Mouse (Mus musculus): Measurements from ENCODE around the gene 6030468B19Rik. TPM values are rescaled to one million over a fixed set of nuclear protein-coding genes. Genes with fewer than 3 reads are reported as not detected.
A peak's percentile ranks its signal among the peaks of the same experiment; 100 is the strongest.
"Not testable (repeated sequence)": the region's sequence is repeated elsewhere in the genome, so short reads cannot be mapped to it uniquely, and the experiment has no call there.

6030468B19Rik gene
- total RNA-seq, 2 experiments from 2014 or later, result not detected

- intact Hi-C loops (cut with DNase I), result no loop called here
- DNase-seq, result no peak
These were observed 19.4 kb upstream of the 6030468B19Rik start for GRCm38 (mm10) chr11:117778031-117778430.

- peak; percentile 40 to 55 for DNase-seq
- intact Hi-C loops (cut with DNase I), result no loop called here
These were observed 18.5 kb upstream of the 6030468B19Rik start for GRCm38 (mm10) chr11:117778851-117779433.

GRCm38 (mm10) chr11:117779434-117780198 is 17.8 kb upstream of the 6030468B19Rik start:
- intact Hi-C loops (cut with DNase I), result no loop called here
- DNase-seq, result peak; percentile 82 to 83

DNA sequence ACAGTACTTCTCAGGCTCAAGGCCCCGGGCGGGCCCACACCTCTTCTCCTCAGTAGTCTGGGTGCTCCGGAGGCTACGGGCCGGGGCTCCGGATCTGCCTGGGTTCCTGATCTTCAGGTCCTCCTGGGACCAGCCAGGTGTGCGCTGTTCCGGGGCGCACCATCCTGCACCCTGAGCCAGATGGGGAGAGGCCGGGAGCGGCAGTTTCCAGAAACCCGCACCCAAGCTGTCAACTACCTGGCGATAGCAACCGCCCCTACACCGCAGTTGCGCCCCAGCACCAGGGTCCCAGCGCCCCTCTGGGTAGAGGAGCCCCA is 17.3 kb upstream of the 6030468B19Rik start:
- DNase-seq, result no peak
- intact Hi-C loops (cut with DNase I), result no loop called here

- intact Hi-C loops (cut with DNase I), result no loop called here
- DNase-seq, result peak; percentile 89 to 91
These were observed 16.8 kb upstream of the 6030468B19Rik start for GRCm38 (mm10) chr11:117780582-117781111.

DNA sequence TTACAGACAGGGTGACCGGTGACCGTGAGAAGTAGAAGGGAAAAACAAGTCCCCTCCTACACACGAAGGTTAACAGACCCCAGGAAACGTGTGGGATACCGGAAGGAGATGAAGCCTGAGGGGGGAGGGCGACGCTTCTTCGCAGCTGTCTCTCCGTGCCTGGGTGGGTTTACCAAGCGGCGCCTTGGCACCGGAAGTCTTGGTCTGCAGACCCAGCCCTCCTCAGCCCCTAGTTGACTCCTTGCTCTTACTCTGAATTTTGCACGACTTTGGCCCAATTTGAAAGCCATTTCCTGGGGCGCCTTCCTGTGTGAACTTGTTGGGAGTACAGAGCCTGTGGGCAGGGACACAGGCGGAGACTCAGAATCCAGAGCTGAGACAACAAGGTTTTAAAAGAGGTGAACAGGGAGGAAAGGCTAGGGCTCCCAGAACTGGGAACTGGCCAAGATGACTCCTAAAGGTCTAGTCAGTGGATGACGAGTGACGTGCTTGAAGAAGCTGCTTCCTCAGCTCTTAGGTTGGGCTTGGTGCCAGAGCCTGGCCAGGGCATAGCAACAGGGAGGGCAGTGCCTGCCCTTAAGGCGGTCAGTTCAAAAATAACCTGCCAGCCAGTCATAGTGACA is 16.1 kb upstream of the 6030468B19Rik start:
- peak; percentile 79 to 81 for DNase-seq
- intact Hi-C loops (cut with DNase I), result no loop called here

DNA sequence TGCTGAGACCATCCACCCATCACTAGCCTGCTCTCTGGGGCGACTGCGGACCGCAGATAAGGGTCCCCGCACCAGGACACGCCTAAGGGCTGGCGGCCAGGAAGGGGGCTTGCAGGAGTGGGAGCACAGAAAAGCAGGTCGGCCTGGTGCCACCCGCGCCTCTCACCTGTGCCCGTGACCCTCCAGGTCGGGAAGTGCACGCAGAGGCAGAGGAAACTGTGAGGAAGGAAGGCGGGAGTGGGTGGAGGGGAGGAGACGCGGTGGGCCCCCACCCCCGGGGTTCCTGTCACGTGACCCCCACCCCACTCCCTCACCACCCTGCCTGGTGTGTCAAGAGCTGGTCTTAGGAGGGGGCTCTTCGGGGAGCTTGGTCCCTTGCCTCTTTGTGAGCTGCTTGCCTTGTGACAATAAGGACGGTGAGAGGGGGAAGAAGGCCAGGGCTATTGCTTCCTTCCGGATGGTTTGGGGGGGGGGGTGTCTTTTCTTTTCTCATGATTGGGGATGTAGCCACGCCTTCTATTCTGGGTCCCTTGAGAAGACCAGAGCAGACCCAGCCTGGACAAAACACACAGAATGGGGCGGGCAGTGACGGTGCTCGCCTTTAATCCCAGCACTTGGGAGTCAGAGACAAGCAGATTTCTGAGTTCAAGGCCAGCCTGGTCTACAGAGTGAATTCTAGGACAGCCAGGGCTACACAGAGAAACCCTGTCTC is 15.3 kb upstream of the 6030468B19Rik start, which contains the start of the genes Tmc8 and Tmc6:
TSS of gene Tmc8 (plus strand) at position 84 of the 712 bp plus-strand sequence.
TSS of gene Tmc6 (minus strand) at position 206 of the 712 bp plus-strand sequence.
- peak; percentile 67 to 69 for DNase-seq
- intact Hi-C loops (cut with DNase I), result no loop called here

DNA sequence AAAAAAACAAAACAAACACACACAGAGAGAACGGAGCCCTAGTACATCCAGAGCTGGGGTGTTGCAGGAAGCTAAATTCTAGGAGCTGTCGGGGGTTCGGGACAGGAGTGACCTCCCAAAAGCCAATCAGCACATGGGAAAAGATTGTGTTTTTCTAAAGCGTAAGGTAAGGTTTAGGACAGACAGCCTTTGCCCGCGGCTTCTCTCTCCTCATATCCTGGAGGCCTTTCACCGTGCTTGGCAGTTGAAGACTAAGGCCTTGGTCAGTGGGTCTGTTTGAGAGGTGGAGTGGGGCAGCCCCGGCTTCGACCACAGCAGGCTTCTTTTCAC is 14.8 kb upstream of the 6030468B19Rik start:
- intact Hi-C loops (cut with DNase I), result no loop called here

GRCm38 (mm10) chr11:117783089-117783488 is 14.4 kb upstream of the 6030468B19Rik start:
- intact Hi-C loops (cut with DNase I), result no loop called here
- DNase-seq, result peak; percentile 79 to 81

More for the DNA sequence above, 14.8 kb upstream of the 6030468B19Rik start:
- no peak for DNase-seq

DNA sequence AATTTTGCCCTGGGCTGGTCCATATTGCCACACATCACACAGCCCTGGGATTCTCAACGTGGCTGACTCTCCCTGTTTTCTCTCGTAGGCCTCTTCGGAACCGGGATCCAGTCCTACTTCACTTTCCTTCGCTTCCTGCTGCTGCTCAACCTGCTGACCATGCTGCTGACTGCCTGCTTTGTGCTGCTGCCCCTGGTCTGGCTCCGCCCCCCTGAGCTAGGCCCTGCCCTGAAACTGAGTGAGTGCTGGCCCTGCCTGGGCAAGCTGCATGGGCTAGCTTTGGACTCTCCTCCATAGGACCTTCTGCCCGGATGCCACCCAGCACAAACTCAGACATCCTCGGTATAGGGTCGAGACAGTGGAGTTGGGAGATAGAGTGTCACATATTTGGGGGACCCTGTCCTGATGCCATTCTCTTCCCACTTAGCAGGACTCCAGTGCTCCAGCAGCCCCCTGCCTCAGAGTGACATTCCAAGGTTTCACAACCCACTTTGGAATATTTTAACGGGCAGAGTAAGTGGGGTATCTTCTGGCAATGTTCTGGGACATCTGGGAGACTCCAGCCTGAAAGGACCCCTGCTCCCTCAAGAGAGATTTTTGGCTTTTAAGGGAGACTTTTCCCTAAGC is 13.7 kb upstream of the 6030468B19Rik start:
- DNase-seq, result peak; percentile 45 to 51

DNA sequence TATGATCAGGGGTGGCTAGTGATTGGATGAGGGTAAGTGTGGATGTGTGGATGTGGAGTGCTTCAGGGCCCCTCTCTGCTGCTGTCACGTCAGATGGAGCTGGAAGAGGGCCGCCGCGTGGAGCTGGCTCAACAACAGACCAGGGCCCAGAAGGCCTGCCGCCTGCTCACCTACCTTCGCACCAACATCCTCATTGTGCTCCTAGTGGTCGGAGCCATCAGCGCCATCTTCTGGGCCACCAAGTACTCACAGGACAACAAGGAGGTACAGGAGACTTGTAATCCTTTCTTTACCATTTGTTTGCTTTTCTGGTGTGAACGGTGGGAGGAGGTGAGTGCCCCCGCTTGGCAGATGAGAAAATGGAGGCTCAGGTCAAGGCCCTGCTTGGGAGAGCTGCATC is 11.2 kb upstream of the 6030468B19Rik start:
- peak; percentile 67 to 72 for DNase-seq
- intact Hi-C loops (cut with DNase I), result loop anchor here (2.0 kb wide), 2 partner anchors 77 to 401 kb away; no protein-coding TSS in a partner anchor

More for the DNA sequence above, 13.7 kb upstream of the 6030468B19Rik start:
- intact Hi-C loops (cut with DNase I), result no loop called here

GRCm38 (mm10) chr11:117788481-117788880 is 9.0 kb upstream of the 6030468B19Rik start:
- DNase-seq; intact Hi-C loops (cut with DNase I): not testable (repeated sequence)

DNA sequence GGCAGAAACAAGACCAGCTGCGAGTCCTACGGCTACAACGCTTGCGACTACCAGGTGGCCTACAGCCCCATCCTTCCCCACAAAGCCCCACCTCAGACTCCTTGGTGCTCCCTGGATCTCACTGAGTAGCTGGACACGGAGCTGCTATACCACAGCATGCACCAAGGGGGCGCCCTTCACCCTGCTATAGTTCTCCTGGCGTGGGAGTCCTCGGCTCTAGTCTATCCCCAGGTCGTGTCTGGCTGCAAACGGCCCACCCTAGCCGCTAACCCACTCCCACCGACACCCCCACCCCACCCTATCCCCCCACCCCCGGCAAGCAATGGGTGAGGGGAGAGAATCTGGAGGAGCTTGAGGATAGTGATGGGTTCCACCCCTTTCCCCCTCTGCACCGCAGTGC is 7.2 kb upstream of the 6030468B19Rik start:
- intact Hi-C loops (cut with DNase I), result loop anchor here (1.0 kb wide), 1 partner anchor 35 kb away; the partner anchor contains the start of gene Afmid
- DNase-seq, result peak; percentile 75 to 86

GRCm38 (mm10) chr11:117790703-117791440 is 6.6 kb upstream of the 6030468B19Rik start:
- intact Hi-C loops (cut with DNase I), result loop anchor here (1.0 kb wide), 1 partner anchor 34 kb away; the partner anchor contains the start of gene Afmid
- DNase-seq, result no peak

DNA sequence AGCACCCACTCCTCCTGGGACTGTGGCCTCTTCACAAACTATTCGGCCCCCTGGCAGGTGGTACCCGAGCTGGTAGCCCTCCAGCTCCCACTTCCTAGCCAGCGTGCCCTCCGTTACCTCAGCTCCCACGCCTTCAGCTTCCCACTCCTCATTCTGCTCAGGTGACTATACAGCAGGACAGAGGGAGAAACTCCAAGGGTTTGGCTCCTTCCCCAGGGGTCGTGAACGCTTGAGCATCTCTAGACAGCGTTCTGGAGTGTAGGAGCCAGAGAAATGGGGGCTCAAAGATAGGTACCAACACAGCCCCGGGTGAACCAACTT is 6.1 kb upstream of the 6030468B19Rik start:
- intact Hi-C loops (cut with DNase I), result no loop called here
- DNase-seq, result no peak

DNA sequence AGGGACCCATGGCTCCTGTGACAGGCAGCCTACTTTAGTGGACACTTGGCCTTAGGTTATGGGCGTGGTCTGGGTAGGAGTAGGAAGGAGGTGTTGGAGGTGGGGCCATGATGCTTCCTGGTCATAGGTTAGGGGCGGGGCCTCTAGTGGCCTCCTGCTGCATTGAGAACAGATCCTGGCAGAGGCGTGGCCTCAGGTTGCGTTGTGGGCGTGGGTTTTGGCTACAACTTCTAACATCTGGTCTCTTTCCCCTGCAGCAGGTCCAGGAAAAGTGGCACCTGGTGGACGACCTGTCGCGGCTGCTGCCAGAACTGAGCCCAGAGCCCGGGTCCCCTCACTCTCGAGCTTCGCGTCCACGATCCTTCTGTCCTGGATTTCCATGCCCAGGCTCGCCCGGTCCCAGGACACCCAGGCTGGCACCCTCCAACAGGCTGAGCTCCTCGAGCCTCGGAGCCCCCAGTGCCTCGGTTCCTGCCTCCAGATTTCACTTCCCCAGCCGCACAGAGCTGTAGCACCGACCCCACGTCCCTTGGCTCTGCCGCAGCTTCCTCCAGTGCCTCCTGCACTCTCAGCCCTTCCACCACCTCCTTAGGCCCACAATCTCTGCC is 5.1 kb upstream of the 6030468B19Rik start:
- DNase-seq, result no peak
- intact Hi-C loops (cut with DNase I), result no loop called here

- intact Hi-C loops (cut with DNase I), result no loop called here
- DNase-seq, result no peak
These were observed 3.4 kb upstream of the 6030468B19Rik start for GRCm38 (mm10) chr11:117794035-117794551.

GRCm38 (mm10) chr11:117796954-117797353 is 506 bp upstream of the 6030468B19Rik start:
- intact Hi-C loops (cut with DNase I), result no loop called here
- DNase-seq, result no peak

GRCm38 (mm10) chr11:117798160-117798541 is 691 bp downstream of the 6030468B19Rik start:
- DNase-seq, result no peak
- intact Hi-C loops (cut with DNase I), result no loop called here

All from heart, postnatal 10 days (tissue).